Mouse (Mus musculus): ENCODE measurements around the gene Gm13090.

The Gm13090 gene

DNA sequence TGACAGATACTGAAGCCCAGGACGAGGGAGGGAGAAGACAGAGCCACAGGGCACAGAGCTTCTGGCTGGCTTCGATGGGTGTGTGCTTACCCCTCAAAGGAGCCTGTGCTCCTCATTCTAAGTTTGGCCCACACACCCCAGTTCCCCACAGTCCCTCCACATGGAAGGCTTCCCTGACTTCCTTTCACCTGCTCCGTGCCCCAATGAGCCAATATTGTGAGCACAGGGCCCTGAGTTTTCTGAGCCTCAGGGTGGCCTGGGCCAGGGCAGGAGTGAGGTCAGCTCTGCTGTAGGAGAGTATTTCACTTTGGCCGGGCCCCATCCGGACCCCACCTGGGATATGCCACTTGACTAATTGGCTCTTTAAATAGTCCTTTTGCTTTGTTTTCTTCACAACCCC, 48.3 kb downstream of the Gm13090 start:
- no peak for DNase-seq (ENCODE audit: low spot score)

DNA sequence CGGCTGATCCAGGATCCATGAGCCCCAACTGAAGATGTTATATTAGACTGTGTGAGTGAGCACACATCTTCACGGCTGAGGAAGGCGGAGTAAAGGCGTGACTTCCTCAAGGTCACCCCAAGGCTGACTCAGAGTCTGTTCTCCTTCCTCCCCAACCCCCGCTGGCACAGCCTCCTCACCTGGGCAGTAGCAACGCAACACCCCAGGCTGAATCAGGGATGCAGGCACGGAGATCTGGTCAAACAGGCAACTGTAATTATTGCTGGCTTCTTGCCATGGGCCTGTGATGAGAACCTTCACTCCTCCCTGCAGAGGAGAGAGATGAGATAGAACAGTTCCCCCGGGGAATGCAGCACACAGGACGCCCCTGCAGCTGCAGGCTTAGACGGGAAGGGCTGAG, 48.8 kb downstream of the Gm13090 start:
- peak; percentile 37 for DNase-seq (ENCODE audit: low spot score)

DNA sequence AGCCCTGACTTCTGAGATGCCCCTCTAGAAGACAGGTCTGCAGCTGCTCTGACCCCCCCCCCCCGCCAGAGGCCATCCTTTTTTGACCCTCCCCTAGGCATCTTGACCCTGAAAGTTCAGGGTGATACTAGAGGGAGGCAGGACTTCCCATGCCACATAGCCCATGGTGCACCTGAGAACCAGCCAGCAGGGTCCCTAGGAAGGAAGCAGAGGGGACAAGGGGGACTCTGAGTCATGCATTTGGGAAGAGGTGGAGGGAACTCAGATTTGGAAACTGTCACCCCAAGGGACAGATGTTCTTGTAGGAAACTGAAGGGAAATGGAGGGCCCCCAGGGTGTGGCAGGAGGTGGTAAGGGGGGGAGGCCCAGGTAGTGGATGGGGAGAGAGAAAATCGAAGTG, 49.2 kb downstream of the Gm13090 start:
- DNase-seq (ENCODE audit: low spot score), result no peak

GRCm38 (mm10) chr4:151139053-151139840, 49.9 kb downstream of the Gm13090 start:
- DNase-seq (ENCODE audit: low spot score), result peak; percentile 79

GRCm38 (mm10) chr4:151140368-151140982, 51.1 kb downstream of the Gm13090 start:
- DNase-seq (ENCODE audit: low spot score), result peak; percentile 37
